In genomic region chr10:41810564-41811455, GRCm38 (mm10) we compare ENCODE assay signal across 8 mouse cellular contexts. TPM values are rescaled to one million over a fixed set of nuclear protein-coding genes. Genes with fewer than 3 reads are reported as not detected.
DNase-seq lines count a peak whose midpoint lies in the region; ATAC-seq and TF ChIP-seq lines count a peak whose summit lies in the region.

No protein-coding gene starts in this region.

- peak overlapping the region; percentile 98 for H3K27ac ChIP-seq in heart, embryonic 13.5 days (replicated peaks)
- H3K27ac ChIP-seq in forebrain, embryonic 10.5 days: peak overlapping the region; percentile 94
- peak overlapping the region; percentile 99 for H3K27ac ChIP-seq in liver, embryonic 12.5 days
- H3K27ac ChIP-seq in stomach, embryonic 14.5 days (ENCODE audit: low read length): peak overlapping the region; percentile 97

- under 1% methylated on average over 36 of the region's 36 CpGs for WGBS in heart, embryonic 13.5 days
- WGBS in forebrain, embryonic 10.5 days: 2% methylated on average over 36 of the region's 36 CpGs
- WGBS in liver, embryonic 12.5 days (ENCODE audit: insufficient replicate concordance): under 1% methylated on average over 36 of the region's 36 CpGs
- WGBS in stomach, embryonic 14.5 days: under 1% methylated on average over 36 of the region's 36 CpGs

- no peaks in the 10 kb centered on the region for H3K9me3 ChIP-seq in heart, embryonic 13.5 days
- peaks cover 28% of the 10 kb centered on the region for H3K9me3 ChIP-seq in E14TG2a.4 (ENCODE audit: low read length)
- H3K9me3 ChIP-seq in forebrain, embryonic 10.5 days: no peaks in the 10 kb centered on the region; the same call in 1 of the 2 replicates
- H3K9me3 ChIP-seq in liver, embryonic 12.5 days (replicated peaks): no peaks in the 10 kb centered on the region
- H3K9me3 ChIP-seq in stomach, embryonic 14.5 days (ENCODE audit: control insufficient read depth, low read depth, low read length): no peaks in the 10 kb centered on the region; the same call in 1 of the 2 replicates

- H3K4me1 ChIP-seq in heart, embryonic 13.5 days: peaks cover 45% of the 10 kb centered on the region
- H3K4me1 ChIP-seq in E14TG2a.4 (replicated peaks; ENCODE audit: low read depth, low read length): peaks cover 16% of the 10 kb centered on the region
- H3K4me1 ChIP-seq in forebrain, embryonic 10.5 days: peaks cover 44% of the 10 kb centered on the region
- H3K4me1 ChIP-seq in liver, embryonic 12.5 days: peaks cover 48% of the 10 kb centered on the region
- peaks cover 18% of the 10 kb centered on the region; the same call in 1 of the 2 replicates for H3K4me1 ChIP-seq in stomach, embryonic 14.5 days (ENCODE audit: control insufficient read depth, insufficient read depth, low read length)

- peak overlapping the region; percentile 89 for H3K9ac ChIP-seq in heart, embryonic 13.5 days
- H3K9ac ChIP-seq in liver, embryonic 12.5 days: peak overlapping the region; percentile 96
- H3K9ac ChIP-seq in stomach, embryonic 14.5 days (replicated peaks; ENCODE audit: low read depth, low read length): peak overlapping the region; percentile 60

- no peak for ATAC-seq in heart, embryonic 13.5 days (ENCODE audit: extremely low read depth, insufficient number of reproducible peaks, low FRiP score, low TSS enrichment)
- ATAC-seq in liver, embryonic 12.5 days: peak; percentile 22
- ATAC-seq in stomach, embryonic 14.5 days (ENCODE audit: insufficient number of reproducible peaks, insufficient read depth, low FRiP score, low read depth): no peak

- intact Hi-C loops in heart, postnatal 14 days (cut with DNase I): loop anchor here (5.0 kb wide), 1 partner anchor 76 kb away; no protein-coding TSS in a partner anchor

- no peaks in the 10 kb centered on the region for H3K27me3 ChIP-seq in heart, embryonic 13.5 days (replicated peaks)
- H3K27me3 ChIP-seq in E14TG2a.4 (ENCODE audit: insufficient read depth, low read length): peaks cover 11% of the 10 kb centered on the region
- no peaks in the 10 kb centered on the region for H3K27me3 ChIP-seq in forebrain, embryonic 10.5 days (ENCODE audit: poor library complexity, severe bottlenecking)
- H3K27me3 ChIP-seq in liver, embryonic 12.5 days (replicated peaks): no peaks in the 10 kb centered on the region
- no peaks in the 10 kb centered on the region for H3K27me3 ChIP-seq in stomach, embryonic 14.5 days (ENCODE audit: control insufficient read depth, insufficient read depth, low read length)

- peak overlapping the region; percentile 80 for H3K4me3 ChIP-seq in heart, embryonic 13.5 days
- H3K4me3 ChIP-seq in E14TG2a.4 (replicated peaks; ENCODE audit: low read length): peak overlapping the region; percentile 90
- H3K4me3 ChIP-seq in forebrain, embryonic 10.5 days: peak overlapping the region; percentile 74
- H3K4me3 ChIP-seq in liver, embryonic 12.5 days: peak overlapping the region; percentile 88
- H3K4me3 ChIP-seq in stomach, embryonic 14.5 days (ENCODE audit: low read depth, low read length): peak overlapping the region; percentile 72

- no peak for DNase-seq in heart, postnatal 14 days
- DNase-seq in forebrain, embryonic 10.5 days (ENCODE audit: extremely low spot score, low spot score): no peak
- DNase-seq in spleen, postnatal 4 days (ENCODE audit: low spot score in 2 of 2): no peak
- no peak for DNase-seq in frontal cortex, postnatal 10 days (ENCODE audit: low spot score in 2 of 2)

- H3K36me3 ChIP-seq in heart, embryonic 13.5 days: no peaks in the 10 kb centered on the region
- H3K36me3 ChIP-seq in E14TG2a.4 (ENCODE audit: insufficient read depth, low read length): peaks cover 23% of the 10 kb centered on the region
- 0 out of 2 replicates have a peak, but pooled peaks cover 3% of the 10 kb centered on the region for H3K36me3 ChIP-seq in forebrain, embryonic 10.5 days (replicated peaks)
- no peaks in the 10 kb centered on the region for H3K36me3 ChIP-seq in liver, embryonic 12.5 days
- H3K36me3 ChIP-seq in stomach, embryonic 14.5 days (ENCODE audit: control insufficient read depth, insufficient read depth, low read length): no peaks in the 10 kb centered on the region

- no peak for TF ChIP-seq CTCF in E14TG2a.4 (conservative IDR thresholded peaks at IDR 0.05; ENCODE audit: low read length)

- peak overlapping the region; percentile 80 for H3K4me2 ChIP-seq in heart, embryonic 13.5 days
- peak overlapping the region; percentile 85 for H3K4me2 ChIP-seq in liver, embryonic 12.5 days
- peak overlapping the region; percentile 85 for H3K4me2 ChIP-seq in stomach, embryonic 14.5 days (replicated peaks; ENCODE audit: low read depth, low read length)

RNA-seq across cellular contexts. Expression of gene Sesn1, which starts 1.1 kb away (rescaled TPM):
- polyA plus RNA-seq in heart, embryonic 13.5 days (2015; fragmentation: Nextera tagmentation; extraction: Ambion mirVana): 28.1 and 28.5 TPM in 2 replicates
- total RNA-seq in heart, postnatal 14 days (2021): 100 to 1,000 TPM; 109 to 113 TPM
- polyA plus RNA-seq in forebrain, embryonic 10.5 days (2016; fragmentation: Nextera tagmentation; extraction: Ambion mirVana): 16.0 and 18.4 TPM in 2 replicates
- 22.5 and 24.8 TPM in 2 replicates for polyA plus RNA-seq in liver, embryonic 12.5 days (2016; fragmentation: Nextera tagmentation; extraction: Ambion mirVana)
- 33.8 and 36.7 TPM in 2 replicates for polyA plus RNA-seq in stomach, embryonic 14.5 days (2014; fragmentation: Nextera tagmentation; extraction: Ambion mirVana)

RNA-seq across cellular contexts. Expression of gene Cep57l1, which starts 1.1 kb away (rescaled TPM):
- 19.9 and 20.8 TPM in 2 replicates for polyA plus RNA-seq in heart, embryonic 13.5 days (2015; fragmentation: Nextera tagmentation; extraction: Ambion mirVana)
- total RNA-seq in heart, postnatal 14 days (2021): 1 to 10 TPM; 3.5 to 5.6 TPM
- 26.4 and 27.2 TPM in 2 replicates for polyA plus RNA-seq in forebrain, embryonic 10.5 days (2016; fragmentation: Nextera tagmentation; extraction: Ambion mirVana)
- 19.9 and 20.0 TPM in 2 replicates for polyA plus RNA-seq in liver, embryonic 12.5 days (2016; fragmentation: Nextera tagmentation; extraction: Ambion mirVana)
- 22.1 and 22.8 TPM in 2 replicates for polyA plus RNA-seq in stomach, embryonic 14.5 days (2014; fragmentation: Nextera tagmentation; extraction: Ambion mirVana)
